Mouse (Mus musculus) right cerebral cortex, postnatal 14 days (tissue): ENCODE measurements at regions not wholly inside any gene's neighbourhood (a gene's known extent, or its start where the extent isn't known, plus 50 kb on each side); places are given as distances from the start of the nearest gene placed in this dataset.

Experiments used
- DNase-seq: peaks from one replicate; pipeline ENCODE4 v3.0.0; 2022

DNA sequence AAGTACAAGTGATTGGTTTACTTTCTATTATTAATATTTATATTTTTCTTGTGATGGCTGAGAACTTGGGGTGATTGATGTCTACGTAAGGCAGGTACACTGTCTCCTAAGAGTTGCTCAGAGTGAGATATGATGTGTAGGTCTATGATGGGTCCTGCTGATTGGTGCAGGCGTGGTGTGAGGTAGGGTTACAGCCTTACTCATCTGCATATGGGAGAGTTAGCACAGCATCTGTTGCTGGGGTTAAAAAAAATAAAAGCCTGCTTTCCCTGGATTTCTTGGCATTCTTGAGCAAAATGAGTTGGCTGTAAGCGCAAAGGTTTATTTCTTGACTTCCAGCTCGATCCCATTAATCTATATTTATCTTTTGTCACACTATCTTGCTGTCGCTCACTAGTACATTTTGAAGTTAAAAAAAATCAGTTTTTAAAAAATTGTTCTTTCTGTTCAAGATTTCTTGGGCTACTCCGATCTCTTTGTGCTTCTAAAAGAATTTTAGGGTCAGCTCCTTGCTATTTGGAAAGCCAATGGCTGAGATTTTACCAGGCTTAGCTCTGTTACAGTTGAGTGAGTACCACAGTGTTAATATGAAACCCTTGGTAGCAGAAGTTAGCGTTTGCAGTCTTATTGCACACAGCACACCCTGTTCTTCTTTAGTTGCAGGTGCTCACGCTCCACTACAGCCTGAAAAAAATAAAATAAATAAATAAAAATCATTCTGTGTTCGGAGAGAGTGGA, 482.0 kb downstream of the Plekhb2 start:
- DNase-seq: no peak

DNA sequence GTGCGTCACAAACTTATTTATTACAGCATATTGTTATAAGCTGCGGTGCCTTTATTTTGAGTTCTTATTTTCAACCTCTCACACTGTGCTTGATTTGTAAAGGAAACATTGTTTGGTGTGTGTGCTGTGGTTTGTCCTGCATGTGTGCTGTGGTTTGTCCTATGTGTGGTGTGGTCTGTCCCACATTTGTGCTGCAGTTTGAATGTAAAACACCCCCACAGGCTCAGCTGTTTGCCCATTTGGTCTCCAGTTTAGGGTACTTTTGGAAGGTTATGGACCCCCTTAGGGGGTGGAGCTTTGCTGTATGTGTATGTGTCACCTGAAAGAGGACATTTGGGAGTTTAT, 482.5 kb downstream of the Plekhb2 start:
- no peak for DNase-seq

DNA sequence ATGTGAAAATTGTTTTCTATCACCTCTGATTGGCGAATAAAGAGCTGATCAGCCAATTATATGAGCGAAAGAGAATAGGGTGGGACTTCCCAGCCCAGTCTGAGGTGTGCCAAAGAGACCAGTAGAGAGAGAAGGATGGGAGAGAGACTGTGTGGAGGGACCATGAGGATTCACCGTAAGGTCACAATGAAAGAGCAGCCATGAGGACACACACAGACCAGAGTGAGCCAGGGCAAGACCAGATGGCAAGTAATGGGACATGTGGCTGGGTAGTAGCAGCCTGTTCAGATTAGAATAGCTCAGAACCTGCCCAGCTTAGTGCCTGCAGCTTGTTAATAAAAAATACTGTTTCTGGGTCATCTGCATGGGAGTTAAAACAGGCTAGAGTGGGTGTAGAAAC, 487.9 kb downstream of the Plekhb2 start:
- no peak for DNase-seq

DNA sequence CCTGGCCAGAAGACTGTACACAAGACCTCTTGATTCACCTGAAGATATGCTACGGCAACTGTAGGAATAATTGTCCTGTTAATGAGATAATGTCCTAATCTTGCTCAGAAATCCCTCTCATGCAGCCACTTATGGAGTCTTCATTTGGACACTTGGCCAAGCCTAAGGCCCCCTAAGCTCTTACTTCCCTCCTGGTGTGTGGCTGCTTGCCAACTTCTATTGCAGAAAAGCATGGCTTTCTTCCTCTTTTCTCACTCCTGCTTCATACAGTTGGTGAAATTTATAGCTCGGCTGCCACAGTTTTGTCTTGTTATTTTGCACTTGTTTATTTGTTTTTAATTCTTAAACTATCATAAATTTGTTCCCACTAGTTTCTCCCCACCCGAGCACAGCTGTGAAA, 488.4 kb downstream of the Plekhb2 start:
- no peak for DNase-seq

DNA sequence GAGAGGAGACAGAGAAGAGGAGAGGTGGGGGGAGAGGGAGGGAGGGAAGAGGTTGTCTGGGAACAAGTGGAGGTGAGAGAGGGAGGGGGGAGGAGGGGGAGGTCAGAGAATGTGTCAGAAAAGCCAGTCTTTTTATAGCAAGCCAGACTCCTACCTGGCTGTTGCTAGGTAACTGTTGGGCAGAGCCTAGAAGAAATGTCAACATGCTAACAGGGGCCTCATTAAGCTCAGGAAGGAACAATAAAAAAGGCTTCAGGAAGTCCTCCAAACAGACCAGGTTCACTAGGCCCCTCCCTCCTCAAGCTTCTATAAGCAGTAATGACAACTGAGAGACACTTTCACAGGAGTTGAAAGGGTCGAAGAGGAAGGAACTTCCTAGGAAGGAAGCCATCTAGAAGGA, 494.8 kb downstream of the Plekhb2 start:
- DNase-seq: no peak

DNA sequence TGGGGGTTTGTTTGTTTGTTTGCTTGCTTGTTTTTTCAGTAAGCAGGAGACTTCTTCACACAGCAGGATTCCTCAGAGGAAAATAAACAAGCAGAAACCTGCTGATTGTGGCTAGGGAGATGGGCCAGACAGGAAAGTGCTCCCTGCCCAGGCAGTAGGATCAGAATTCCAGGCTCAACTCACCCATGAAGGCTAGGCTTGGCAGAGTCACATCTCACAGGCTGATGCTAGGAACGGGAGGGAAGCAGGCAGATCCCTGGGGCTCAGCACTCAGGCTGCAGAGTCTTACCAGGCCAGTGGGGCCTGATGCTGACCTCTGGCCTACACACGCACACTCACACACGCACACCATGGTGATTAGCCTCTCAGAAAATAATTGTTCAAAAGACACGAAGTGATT, 498.5 kb downstream of the Plekhb2 start:
- DNase-seq: no peak

DNA sequence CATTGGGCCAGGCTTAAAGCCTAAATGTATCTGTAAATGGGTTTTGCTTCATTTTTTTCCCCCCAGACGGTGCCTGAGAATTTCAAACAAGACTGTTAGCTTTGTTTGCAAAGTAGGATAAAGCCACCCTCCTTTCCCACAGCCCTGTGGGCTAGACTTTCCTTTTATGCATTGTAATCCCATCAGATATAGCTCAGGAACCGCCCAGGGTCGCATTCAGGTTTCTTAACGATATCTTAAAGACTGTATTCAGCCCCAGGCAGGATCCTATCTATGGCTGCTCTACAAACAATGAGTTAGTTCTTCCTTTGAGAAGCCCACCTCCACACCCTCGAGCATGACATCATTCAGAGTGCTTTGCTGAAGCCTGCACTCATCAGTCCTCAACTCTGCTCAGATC, 509.2 kb downstream of the Plekhb2 start:
- DNase-seq: no peak

DNA sequence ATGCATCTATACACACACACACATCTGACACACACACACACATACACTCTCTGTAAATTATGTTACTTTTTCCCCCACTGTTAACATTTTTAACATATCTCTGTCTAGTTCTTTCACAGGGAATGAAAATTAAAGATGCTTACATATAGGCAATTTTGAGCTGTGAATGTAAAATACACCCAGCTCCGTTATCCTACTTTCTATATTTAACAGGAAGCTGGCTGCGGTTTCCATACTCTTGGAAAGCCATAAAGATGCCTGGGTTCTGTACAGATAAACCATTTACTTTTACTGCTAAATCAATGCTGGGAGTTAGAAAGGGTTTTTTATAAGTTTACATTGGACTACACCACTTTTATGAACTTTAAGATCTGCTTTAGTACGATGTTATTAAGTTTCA, 511.7 kb downstream of the Plekhb2 start:
- no peak for DNase-seq

DNA sequence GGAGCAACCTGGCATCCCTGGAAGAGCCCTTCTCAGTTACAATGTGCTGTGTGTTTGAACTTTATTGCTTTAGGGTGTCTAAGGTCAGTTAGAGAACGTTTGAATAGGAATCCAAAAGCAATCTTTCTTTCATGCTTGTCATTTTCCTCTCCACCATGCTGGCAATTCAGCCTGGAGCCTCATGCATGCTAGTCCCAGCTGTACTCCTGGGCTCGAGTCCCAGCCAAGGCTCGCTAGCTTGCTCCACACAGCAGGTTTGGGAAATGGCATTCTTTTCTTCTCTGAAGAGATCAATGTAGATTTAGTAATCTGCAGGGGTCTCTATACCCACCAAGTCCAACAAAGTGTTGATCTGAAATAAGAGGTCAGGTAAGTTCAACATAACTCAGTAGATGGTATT, 513.1 kb downstream of the Plekhb2 start:
- DNase-seq: peak; percentile 19

DNA sequence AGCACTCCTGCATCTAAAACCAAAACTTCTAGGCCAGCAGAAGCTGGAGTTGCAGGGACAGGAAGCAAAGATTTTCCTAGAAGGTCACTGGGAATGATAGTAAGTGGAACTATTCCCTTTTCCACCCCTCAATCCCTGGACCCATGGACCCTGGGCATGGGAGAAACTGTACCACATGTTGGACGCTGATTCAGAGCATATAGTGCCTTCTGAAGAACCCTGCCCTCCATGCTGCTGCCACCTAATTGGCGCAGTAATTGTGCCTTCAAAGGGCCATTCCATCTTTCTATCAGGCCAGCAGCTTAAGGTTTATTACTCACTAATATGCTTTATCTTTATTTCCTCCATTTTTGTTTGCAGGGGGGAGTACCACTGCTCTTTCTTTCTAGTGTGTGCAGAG, 516.8 kb downstream of the Plekhb2 start:
- no peak for DNase-seq

DNA sequence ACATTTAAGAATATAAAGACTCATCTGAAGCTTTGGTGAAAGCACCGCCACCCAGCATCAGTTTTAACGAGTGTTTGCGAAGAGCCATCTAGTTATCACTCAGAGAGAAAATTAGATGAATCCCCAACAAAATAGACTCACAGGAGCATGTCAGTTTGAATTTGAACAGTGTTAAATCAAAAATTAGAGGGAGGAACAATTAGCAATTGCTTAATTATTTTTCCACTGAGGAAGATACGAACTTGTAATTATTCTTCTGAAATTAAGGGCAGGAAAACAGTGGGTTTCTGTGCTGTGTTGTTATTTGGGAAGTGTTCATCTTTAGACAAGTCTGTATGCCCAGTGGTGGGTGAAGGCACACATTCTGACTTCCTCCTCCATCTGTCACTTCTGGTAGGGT, 523.0 kb downstream of the Plekhb2 start:
- no peak for DNase-seq

DNA sequence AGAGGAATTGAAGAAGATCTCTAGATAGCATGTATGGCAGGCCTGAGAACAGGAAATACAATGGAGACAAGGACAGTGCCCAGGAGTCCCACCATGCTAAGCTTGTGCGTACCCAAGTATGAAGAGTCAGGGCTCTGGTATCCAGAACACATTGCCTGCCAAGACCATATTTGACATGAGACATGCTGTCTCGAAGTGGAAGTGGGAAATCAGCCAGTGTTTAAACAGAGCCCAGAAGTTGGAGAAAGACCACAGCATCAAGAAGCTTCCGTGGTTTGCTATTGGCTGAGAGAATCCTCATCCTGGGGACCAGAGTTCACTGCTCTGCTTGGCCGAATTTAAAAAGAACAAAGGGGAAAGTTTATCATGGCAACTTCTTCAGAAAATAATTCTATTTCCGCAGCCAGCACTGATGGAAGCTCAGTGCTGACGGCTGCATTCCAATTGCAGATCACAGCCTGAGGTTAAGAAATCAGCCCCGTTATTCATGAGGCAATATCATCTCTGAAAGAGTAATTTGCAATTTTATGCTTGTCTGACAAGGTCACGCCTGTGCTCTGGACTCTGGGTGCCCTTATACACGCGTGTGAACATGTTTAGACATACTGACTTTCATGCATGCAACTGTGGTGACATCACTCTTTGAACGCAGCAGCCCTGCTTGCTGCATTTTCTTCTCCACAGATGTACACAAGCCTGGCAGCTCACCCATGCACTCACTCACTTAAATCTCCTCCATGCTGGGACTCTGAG, 531.0 kb downstream of the Plekhb2 start:
- DNase-seq: no peak

DNA sequence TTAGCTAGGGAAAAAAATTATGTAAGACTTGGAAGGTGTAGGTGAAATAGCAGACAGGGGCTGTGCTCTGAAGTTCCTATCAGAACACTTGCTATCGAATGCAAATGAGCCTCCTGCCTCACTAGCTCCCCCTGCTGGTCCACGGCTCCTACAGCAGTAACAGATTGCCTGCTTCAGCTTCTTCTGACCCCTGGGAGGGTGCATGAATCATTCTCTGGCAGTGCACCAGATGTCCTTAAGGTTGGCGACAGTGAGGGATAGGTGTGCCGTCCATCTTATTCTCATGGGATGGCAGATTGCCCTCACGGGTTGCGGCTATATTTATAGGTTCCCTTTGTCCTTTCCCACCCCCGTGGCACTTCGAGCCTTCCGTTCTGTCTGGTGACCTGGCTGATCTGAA, 535.7 kb downstream of the Plekhb2 start:
- DNase-seq: peak; percentile 85

DNA sequence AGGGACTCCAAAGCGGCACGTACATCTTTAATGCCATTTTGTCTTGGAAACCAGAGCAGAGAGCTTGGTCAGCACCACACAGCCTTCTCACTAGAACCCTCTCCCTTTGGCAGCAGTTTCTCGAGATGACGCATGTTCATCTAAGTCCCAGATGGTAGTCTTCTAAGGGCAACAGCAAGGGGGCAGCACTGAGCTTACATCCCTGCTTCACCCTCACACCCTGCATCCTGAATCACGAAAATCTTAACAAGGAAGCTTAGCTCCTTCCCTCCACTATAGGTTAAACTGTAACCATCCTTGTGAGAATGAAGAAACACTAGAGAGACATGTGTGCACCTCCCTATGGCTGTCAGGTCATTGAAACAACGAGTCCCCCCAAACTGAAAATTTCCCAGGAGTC, 538.4 kb downstream of the Plekhb2 start:
- peak; percentile 60 for DNase-seq

DNA sequence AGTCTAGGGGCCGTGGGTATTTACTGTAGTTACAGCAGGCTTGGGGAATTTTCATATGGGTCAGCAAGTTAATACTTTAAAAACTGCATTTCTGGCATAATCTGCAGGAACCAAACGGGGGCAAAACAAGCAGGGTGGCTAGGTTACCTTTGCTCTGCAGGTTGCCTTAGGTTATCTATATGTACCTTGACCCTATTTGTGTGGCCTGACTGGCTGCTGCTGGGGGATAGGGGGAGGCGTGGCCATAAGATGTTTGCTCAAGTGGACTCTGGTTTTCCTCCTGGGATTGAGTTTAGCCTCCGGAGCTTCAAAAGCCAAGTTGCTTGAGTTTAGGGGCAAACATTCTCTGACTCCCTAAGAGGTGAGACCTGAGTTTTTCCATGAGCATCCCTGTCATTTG, 540.6 kb downstream of the Plekhb2 start:
- no peak for DNase-seq

DNA sequence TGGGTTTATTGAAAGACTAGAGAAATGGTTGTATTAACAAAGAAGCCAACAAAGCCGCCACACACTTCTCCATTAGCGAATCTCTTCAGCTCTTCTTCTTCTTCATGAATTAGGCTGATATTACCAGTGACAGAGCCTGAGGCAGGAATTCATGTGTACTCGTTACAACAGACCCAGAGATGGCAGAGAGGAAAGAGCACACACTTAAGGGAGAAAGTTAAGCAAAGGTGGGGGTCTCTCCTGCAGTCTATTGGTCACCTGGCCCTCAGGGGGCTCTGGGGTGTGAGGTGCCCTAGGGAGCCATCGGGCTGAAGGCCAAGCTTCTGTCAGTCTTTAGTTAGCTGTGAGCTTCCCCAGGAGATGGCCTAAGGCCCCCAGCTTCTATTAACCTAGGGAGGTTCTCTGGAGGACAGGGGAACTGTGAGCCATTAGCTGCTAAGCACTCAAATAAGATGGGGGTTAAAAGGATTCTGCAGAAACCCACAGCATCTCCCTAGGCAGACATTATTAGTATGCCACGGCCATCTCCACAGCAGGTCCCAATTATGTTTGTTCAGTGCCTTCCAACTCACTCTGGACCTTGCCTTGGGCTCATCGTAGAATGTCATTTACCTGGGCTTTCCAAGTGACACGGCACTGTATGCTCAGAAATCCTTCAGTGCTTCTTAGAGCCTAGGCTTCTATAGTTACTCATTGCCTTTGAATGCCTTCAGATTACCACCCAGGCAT, 541.2 kb downstream of the Plekhb2 start:
- DNase-seq: no peak

DNA sequence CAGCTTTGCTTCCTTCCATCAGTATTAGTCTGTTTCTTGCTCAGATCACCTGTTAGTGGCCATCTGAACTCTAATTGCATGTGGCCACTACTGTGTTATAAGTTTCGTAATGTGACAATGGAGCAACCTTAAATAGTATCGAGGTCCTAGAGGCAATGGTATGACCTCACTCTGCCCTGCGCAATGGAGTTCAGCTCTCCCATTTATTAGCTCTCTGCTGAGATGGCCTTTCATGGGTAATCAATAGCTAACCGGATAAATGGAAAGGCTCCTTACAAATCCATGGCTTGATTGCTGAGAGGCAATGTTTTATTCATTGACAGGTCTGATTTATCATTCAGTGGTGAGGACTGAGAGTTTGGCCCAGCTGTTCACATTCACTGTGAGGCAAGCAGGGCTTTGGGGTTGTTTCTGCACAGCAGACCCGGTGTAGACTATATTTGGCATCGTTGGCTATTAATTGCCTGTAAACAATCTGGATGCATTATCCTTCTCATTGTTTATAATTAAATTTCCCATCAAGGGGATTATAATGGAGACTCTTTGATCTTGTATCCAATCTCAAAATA, 543.9 kb downstream of the Plekhb2 start:
- no peak for DNase-seq

DNA sequence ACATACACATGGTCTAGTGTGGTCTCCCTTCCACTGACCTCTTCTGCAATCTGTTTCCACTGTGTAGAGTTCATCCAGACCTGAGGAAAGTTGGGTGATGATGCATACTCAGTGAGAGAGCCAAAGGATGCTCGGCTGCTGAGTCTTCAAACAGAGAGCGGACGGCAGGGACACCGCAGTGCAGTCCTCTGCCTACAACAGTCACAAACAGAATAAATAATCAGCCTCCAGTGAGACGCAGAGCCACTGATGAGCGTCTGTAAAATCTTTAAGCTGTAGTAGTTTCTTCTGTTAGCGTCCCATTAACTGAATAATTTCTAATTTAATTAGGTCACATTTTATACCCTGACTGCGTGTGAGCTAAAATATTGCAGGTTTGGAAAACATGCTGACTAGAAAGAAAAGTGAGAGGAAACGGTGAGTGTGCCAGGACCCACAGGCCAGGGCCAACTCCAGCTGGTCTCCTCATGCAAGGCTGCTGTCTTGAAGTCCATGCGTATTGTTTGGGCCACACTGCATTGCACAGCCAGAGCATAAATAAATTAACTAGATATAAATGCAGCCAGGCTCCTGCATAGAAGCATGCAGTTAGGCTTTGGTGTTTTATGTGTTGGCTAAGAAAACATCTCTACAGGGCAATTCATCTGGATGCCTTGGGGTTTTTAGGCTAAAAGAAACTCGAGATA, 551.0 kb downstream of the Plekhb2 start:
- no peak for DNase-seq

DNA sequence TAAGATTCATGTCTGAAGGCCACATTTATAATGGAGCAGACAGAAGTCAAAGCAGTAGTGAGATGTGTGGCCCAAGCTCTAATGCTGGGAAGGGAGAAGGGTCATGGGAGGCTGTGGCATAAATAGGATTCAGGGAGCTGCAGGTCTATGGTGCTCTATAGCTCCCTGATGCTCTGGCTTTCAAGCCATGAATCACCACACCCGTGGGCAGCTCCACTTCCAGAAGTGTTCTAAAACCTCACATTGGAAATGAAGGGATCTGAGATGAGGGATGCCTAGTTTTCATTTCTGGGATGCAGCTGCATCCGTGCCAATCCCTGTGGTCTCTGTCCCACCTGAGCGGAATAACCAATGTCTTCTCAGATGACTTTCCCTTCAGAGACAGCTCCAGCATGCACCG, 553.2 kb downstream of the Plekhb2 start:
- no peak for DNase-seq

DNA sequence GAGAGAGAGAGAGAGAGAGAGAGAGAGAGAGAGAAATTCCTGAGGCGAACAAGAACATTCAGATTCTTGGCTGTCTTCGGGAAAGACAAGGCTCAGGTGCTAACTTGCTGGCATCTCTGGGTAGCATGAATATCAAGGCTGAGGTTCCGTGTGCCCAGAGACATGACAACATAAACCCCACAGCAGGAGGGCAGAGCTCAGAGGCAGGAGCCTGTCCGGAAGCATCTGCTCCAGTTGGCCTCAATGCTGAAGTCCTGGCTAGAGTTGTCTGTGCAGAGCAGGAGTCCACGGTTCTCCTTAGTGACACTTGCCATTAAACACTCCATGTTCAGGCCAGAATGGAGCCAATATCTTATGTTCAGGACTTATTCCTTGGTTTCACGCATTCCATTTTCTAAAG, 555.6 kb downstream of the Plekhb2 start:
- no peak for DNase-seq

DNA sequence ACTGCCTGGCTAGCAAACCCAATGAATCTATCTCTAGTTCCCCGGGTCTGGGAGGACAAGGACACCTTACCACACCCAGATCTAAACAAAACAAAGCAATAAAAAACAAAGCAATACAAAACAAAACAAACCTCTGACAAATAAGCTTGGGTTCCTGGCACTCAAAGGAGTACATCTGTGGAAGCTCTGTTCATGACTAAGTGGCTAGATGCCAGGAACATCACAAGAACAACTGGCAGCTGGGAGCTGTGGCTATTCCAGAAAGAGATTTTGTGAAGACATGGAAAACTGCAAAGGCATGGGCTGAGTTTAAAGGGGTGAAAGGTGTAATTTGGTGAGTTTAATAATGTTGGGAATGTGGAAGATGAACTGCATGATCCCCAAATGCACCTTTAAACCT, 565.9 kb downstream of the Plekhb2 start:
- no peak for DNase-seq

DNA sequence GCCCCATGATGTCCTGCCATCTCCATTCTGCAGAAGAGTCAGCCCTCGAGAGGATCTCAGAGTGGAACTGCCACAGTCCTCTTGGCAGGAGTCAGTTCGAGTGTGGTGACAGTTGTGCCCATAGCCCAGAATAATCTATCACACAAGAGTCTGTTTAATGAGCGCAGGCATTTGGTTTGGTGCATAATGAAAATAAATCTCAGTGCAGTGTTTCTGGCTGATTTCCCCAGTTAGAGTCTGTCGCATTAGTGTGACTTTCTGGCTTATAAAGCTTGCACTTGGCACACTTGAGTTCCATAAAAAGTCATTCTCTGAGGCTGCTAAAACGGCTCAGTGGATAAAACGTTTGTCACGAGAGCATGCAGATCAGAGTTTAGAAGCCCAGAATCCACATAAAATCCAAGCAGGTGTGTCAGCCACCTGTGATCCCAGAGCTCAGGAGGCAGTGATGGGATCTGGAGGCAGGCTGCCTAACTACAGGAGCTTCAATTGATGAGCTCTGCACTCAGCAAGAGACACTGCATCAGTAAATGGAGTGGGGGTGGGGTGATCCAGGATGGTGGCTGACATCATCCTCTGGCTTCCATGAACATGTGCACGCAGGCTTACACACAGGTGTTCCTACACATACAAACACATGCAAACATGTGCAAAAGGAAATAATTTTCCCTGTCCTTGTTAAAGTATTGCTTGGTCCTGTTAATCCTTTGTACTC, 578.5 kb downstream of the Plekhb2 start:
- DNase-seq: peak; percentile 25

DNA sequence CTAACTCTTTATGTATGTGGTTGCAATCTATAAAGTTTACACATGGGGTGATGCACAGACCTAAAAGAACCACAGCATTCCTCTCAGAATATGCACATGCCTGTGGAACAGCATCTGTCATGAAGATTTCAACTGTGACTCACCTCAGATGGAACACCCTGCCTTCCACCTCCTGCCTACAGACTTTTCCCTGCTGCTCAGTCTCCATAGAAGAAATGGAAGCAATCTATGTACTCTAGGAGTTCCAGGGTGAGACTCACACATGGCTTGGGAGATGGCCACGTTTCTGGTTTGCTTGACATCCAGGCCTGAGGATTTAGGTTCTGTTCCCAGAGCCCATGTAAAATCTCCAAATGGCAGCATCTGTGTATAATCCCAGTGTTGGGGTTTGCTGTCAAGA, 579.7 kb downstream of the Plekhb2 start:
- DNase-seq: no peak
